Mouse (Mus musculus): ENCODE results near the gene Bmp2k. TPM values are rescaled to one million over a fixed set of nuclear protein-coding genes. Genes with fewer than 3 reads are reported as not detected.

Gene Bmp2k
- total and polyA plus RNA-seq, 3 experiments, result 7.9 to 9.1 (median 8.9) TPM

DNA sequence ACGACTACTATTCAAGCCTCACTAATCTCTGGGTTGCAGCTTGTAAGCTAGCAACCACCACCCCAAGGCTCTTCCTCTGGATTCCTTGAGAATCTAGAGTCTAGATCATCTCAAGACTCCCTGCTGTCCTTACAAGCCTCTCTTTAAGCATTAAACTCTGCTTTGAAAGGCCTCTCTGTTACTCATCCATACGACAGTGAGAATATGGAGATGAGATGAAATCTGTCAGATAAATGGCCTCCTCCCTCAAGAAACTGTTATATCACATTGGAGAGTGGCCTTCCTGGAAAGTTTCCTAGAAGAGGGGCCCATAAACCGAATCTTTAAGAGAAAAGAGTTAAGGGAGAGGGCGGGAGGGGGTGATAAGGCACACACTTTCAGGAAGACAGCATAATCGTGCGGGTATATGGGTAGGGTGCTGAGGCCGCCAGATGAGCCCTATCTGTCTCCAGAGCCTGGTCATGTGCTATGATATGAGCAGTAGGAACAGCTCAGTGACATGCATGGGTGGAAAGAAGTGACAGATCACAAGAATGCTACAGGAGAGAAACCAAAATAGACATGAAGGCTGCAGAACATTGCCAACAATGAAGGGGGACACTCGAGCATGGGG is 45.9 kb upstream of the Bmp2k start:
- dilution Hi-C loops (cut with MboI; ENCODE audit: extremely low pct_ligation_motif_present, extremely low pct_unique_long_range_greater_than_20kb, low sequenced_read_pairs) (no loop called here), in situ Hi-C loops (cut with MboI; ENCODE audit: low pct_ligation_motif_present, low pct_unique_long_range_greater_than_20kb, low sequenced_read_pairs) (no loop called here)
- H3K4me1 ChIP-seq (ENCODE audit: control insufficient read depth in 1 of 2, insufficient read depth in 2 of 2), result peaks cover 10 to 11% of the 10 kb centered on the region in 2 experiments

GRCm38 (mm10) chr5:96954040-96954439 is 43.4 kb upstream of the Bmp2k start:
- no peaks in the 10 kb centered on the region for H3K9me3 ChIP-seq (replicated peaks; ENCODE audit: low read length)
- no peak for DNase-seq (ENCODE audit: extremely low read depth)
- dilution Hi-C loops (cut with MboI; ENCODE audit: extremely low pct_ligation_motif_present, extremely low pct_unique_long_range_greater_than_20kb, low sequenced_read_pairs) (no loop called here), in situ Hi-C loops (cut with MboI; ENCODE audit: low pct_ligation_motif_present, low pct_unique_long_range_greater_than_20kb, low sequenced_read_pairs) (no loop called here)
- H3K27ac ChIP-seq (ENCODE audit: insufficient read depth, low read depth), result no peak overlapping the region
- H3K79me2 ChIP-seq (replicated peaks; ENCODE audit: control insufficient read depth, extremely low read depth, insufficient read depth, poor library complexity, severe bottlenecking), result no peaks in the 10 kb centered on the region
- no peaks in the 10 kb centered on the region for H3K36me3 ChIP-seq (replicated peaks in 1 of 2; ENCODE audit: control insufficient read depth in 1 of 2, insufficient read depth in 1 of 2, low read length in 1 of 2)
- no peak overlapping the region for H3K9ac ChIP-seq (ENCODE audit: insufficient read depth, low read depth)
- no peak overlapping the region for H3K4me2 ChIP-seq (ENCODE audit: insufficient read depth, low read depth, poor library complexity, severe bottlenecking)
- peaks cover 3% of the 10 kb centered on the region in 2 experiments for H3K4me1 ChIP-seq (ENCODE audit: control insufficient read depth in 1 of 2, insufficient read depth in 2 of 2)
- H3K4me3 ChIP-seq (replicated peaks in 1 of 3; ENCODE audit: low read depth in 2 of 3, low read length in 2 of 3, poor library complexity in 1 of 3), result no peak overlapping the region
- no peaks in the 10 kb centered on the region for H3K27me3 ChIP-seq (replicated peaks)
- TF ChIP-seq HCFC1 (IDR thresholded peaks at IDR 0.05; ENCODE audit: low read depth, low read length) (no peak), ZMIZ1 (IDR thresholded peaks at IDR 0.05; ENCODE audit: low read depth, low read length) (no peak), TBP (conservative IDR thresholded peaks at IDR 0.05; ENCODE audit: low read depth, low read length) (no peak), MXI1 (IDR thresholded peaks at IDR 0.05; ENCODE audit: low read depth, low read length) (no peak), MAX (IDR thresholded peaks at IDR 0.05; ENCODE audit: low read length) (no peak), SMC3 (IDR thresholded peaks at IDR 0.05; ENCODE audit: low read depth, low read length) (no peak), CHD2 (IDR thresholded peaks at IDR 0.05; ENCODE audit: low read length) (no peak), EP300 (IDR thresholded peaks at IDR 0.05; ENCODE audit: low read length) (no peak), UBTF (IDR thresholded peaks at IDR 0.05; ENCODE audit: low read depth, low read length) (no peak)

More for the DNA sequence above, 45.9 kb upstream of the Bmp2k start:
- Histone ChIP-seq H3K36me3 (replicated peaks in 1 of 2; ENCODE audit: control insufficient read depth in 1 of 2, insufficient read depth in 1 of 2, low read length in 1 of 2) (no peaks in the 10 kb centered on the region), H3K4me2 (ENCODE audit: insufficient read depth, low read depth, poor library complexity, severe bottlenecking) (no peak overlapping the region), H3K9ac (ENCODE audit: insufficient read depth, low read depth) (no peak overlapping the region), H3K79me2 (replicated peaks; ENCODE audit: control insufficient read depth, extremely low read depth, insufficient read depth, poor library complexity, severe bottlenecking) (no peaks in the 10 kb centered on the region), H3K27me3 (replicated peaks) (no peaks in the 10 kb centered on the region), H3K9me3 (replicated peaks; ENCODE audit: low read length) (no peaks in the 10 kb centered on the region), H3K27ac (ENCODE audit: insufficient read depth, low read depth) (no peak overlapping the region), H3K4me3 (replicated peaks in 1 of 3; ENCODE audit: low read depth in 2 of 3, low read length in 2 of 3, poor library complexity in 1 of 3) (no peak overlapping the region)
- TF ChIP-seq ZC3H11A (IDR thresholded peaks at IDR 0.05; ENCODE audit: low read depth, low read length), result no peak
- TF ChIP-seq MEF2A (IDR thresholded peaks at IDR 0.05; ENCODE audit: borderline replicate concordance, low read depth, low read length), result no peak
- TF ChIP-seq KAT2A (IDR thresholded peaks at IDR 0.05; ENCODE audit: insufficient replicate concordance, low read length), result no peak
- TF ChIP-seq SIN3A (IDR thresholded peaks at IDR 0.05; ENCODE audit: low read length), result no peak
- DNase-seq (ENCODE audit: extremely low read depth), result no peak

- no peaks in the 10 kb centered on the region for H3K79me2 ChIP-seq (replicated peaks; ENCODE audit: control insufficient read depth, extremely low read depth, insufficient read depth, poor library complexity, severe bottlenecking)
- H3K27me3 ChIP-seq (replicated peaks), result no peaks in the 10 kb centered on the region
- no peak overlapping the region for H3K9ac ChIP-seq (ENCODE audit: insufficient read depth, low read depth)
- TF ChIP-seq TBP (conservative IDR thresholded peaks at IDR 0.05; ENCODE audit: low read depth, low read length) (no peak), ETS1 (conservative IDR thresholded peaks at IDR 0.05; ENCODE audit: low read depth, low read length) (no peak), USF2 (conservative IDR thresholded peaks at IDR 0.05; ENCODE audit: low read depth, low read length) (no peak), MAFK (IDR thresholded peaks at IDR 0.05; ENCODE audit: insufficient replicate concordance, low read length) (no peak), RCOR1 (conservative IDR thresholded peaks at IDR 0.05; ENCODE audit: low read depth, low read length) (no peak), ZMIZ1 (IDR thresholded peaks at IDR 0.05; ENCODE audit: low read depth, low read length) (no peak), MAX (IDR thresholded peaks at IDR 0.05; ENCODE audit: low read length) (no peak)
- H3K9me3 ChIP-seq (replicated peaks; ENCODE audit: low read length), result no peaks in the 10 kb centered on the region
- no peaks in the 10 kb centered on the region for H3K36me3 ChIP-seq (replicated peaks in 1 of 2; ENCODE audit: control insufficient read depth in 1 of 2, insufficient read depth in 1 of 2, low read length in 1 of 2)
- DNase-seq (ENCODE audit: extremely low read depth), result no peak
- dilution Hi-C loops (cut with MboI; ENCODE audit: extremely low pct_ligation_motif_present, extremely low pct_unique_long_range_greater_than_20kb, low sequenced_read_pairs) (no loop called here), in situ Hi-C loops (cut with MboI; ENCODE audit: low pct_ligation_motif_present, low pct_unique_long_range_greater_than_20kb, low sequenced_read_pairs) (no loop called here)
- no peaks in the 10 kb centered on the region for H3K4me1 ChIP-seq (ENCODE audit: control insufficient read depth in 1 of 2, insufficient read depth in 2 of 2)
- no peak overlapping the region for H3K27ac ChIP-seq (ENCODE audit: insufficient read depth, low read depth)
- H3K4me2 ChIP-seq (ENCODE audit: insufficient read depth, low read depth, poor library complexity, severe bottlenecking), result no peak overlapping the region
- H3K4me3 ChIP-seq (replicated peaks in 1 of 3; ENCODE audit: low read depth in 2 of 3, low read length in 2 of 3, poor library complexity in 1 of 3), result no peak overlapping the region
Measured at GRCm38 (mm10) chr5:96954466-96955027, 42.9 kb upstream of the Bmp2k start.

All from CH12.LX (cell line).